Mouse (Mus musculus): ENCODE measurements around the gene Ccdc8. TPM values are rescaled to one million over a fixed set of nuclear protein-coding genes. Genes with fewer than 3 reads are reported as not detected.

Gene Ccdc8
- total RNA-seq, 2 experiments from 2014 or later, result 0.74 to 1.5 TPM

DNA sequence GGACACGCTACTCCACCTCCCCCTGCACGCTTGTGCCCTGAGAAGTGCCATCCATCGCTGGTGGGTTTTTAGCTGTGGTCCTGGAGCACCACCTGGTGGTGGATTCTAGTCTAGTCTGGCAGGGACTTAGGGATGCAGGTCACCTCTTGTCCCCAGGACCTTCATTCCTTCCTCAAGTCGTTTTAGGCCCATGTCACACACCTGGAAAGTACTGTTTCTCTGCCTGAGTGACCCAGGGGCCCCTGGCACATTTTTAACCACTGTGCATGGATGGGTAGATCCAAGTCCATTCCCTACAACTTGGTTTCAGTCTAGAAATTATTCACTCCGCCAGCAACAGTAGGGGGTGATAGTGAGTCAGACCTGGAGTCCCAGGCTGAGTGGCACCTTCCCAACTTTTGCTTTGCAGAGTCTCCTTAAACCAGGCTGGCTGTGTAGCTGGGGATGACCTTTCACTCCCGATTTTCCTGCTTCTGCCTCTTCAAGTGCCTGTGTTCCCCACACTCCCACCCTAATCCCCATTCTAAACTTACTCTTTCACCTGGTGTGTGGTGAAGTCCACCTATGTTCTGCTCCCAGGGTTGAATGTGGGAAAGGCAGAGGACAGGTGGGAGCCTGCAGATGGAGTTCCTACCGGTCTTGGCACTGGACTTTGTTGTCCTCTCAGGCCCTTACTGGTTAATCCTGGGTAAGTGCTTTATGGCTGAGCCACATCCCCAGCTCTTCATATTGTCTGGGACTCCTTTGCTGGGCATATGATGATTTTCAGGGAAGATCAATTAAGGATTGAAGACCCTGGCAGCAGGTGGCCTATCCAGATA, 10.1 kb downstream of the Ccdc8 start:
- Histone ChIP-seq H3K4me3 (no peak overlapping the region), H3K27ac (peak overlapping the region; percentile 66)
- intact Hi-C loops (cut with DNase I), result loop anchor here (1.0 to 2.0 kb wide), 4 partner anchors 49 to 71 kb away; no protein-coding TSS in a partner anchor
- DNase-seq, result peak; percentile 84
- peak; percentile 77 for TF ChIP-seq CTCF (IDR thresholded peaks at IDR 0.05)

DNA sequence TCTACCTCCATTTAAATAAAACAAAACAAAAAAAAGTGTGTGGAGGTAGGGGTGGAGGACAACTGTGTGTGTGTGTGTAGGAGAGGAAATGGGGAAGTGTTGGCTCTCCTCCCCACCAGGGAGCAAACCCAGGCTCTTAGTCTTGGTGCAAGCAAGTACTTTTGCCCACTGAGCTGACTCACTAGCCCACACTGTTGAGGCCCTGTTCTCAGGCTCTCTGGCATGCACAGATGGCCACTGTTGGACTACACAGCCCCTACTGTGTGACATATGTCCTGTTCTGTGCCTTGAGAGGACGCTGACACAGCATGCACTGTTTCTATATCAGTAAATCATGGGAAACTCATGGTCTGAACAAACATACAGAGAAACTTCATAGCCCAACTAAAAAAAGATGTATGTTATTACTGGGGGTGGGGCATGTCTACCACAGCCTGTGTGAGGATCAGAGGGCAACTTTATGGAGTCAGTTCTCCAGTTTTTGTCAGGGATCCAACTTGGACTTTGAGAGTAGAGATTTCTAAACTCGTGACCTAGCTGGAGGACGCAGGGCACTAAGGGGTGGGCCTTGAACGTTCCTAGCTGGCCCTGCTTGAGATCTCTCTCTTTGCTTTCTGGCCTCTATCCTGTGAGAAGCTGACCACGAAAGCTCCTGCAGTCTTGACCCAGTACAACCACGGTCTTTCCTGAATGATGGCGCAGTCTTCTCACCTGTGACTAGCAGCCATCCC, 10.9 kb downstream of the Ccdc8 start:
- no peak for DNase-seq
- Histone ChIP-seq H3K4me3 (no peak overlapping the region), H3K27ac (peak overlapping the region; percentile 66)
- TF ChIP-seq CTCF (IDR thresholded peaks at IDR 0.05), result no peak
- intact Hi-C loops (cut with DNase I), result loop anchor here (2.0 kb wide), 1 partner anchor 63 kb away; no protein-coding TSS in a partner anchor

DNA sequence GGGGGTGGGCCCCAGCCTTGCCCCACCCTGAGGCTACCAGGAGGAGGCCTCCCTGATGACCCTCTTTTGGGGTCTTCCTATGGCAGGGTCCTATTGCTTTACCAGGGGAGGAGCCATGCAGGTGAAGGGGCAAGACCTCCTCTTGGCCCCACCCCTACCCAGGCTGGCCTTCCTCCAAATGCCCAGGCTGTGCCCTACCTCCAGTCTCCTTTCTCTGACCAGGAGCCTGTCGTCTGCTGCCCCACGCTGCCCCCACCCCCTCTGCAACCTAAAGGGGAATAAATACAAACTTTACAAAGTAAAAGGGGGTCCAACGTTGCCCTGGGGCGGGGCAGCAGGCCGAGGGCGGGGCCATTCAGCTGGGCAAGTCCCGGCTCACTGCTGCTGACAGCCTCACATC, 12.2 kb downstream of the Ccdc8 start:
- H3K4me3 ChIP-seq, result no peak overlapping the region
- intact Hi-C loops (cut with DNase I), result no loop called here
- TF ChIP-seq CTCF (IDR thresholded peaks at IDR 0.05), result no peak
- H3K27ac ChIP-seq, result no peak overlapping the region
- DNase-seq, result no peak

DNA sequence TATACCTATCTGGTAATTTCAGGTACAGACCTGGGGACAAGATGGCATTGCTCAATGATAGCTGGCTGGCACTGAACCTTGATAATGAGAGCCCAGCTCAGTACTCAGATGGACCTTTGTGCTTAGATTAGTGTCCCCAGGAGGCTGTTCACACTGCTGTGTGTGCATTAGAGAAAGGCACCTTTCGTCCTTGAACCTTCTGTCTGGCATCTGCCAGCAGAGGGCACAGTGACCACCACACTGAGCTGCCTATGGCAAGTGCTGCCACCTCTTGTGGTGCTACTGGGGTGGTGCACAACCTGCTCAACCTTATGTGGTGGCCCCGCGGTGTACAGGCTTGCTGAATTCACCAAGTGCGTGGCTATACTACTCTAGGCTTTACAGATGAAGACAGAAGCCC, 14.8 kb downstream of the Ccdc8 start:
- no peak overlapping the region for H3K27ac ChIP-seq
- intact Hi-C loops (cut with DNase I), result no loop called here
- H3K4me3 ChIP-seq, result no peak overlapping the region
- no peak for DNase-seq
- TF ChIP-seq CTCF (IDR thresholded peaks at IDR 0.05), result peak; percentile 57

DNA sequence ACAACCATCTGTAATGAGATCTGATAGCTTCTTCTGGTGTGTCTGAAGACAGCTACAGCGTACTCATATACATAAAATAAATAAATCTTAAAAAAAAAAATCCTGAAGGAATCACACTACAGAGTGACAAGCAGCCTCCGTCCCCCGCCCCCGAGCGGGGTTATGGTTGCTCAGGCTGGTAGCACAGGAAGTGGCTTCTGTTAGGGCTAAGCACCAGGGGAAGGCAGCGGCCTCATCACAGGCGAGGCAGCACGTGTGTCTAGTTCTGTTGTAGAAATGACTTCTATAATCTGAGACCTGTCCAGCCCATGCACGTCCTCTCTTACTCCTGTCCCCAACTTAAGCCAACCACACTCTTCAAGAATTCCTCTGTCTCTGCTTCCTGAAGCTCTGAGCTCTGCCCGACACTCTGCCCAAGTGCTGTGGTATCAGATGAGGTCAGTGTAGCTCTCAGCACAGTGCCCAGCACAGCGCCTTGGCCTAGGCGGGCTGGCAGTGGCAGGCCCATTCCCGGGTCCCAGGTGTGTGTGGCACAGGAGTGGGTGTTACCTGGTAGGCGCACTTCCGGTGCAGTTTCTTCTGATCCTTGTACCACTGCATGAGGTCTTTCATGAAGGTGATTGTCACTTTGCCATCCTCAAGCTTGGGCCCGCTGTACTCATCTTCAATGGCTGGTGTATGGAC, 17.0 kb downstream of the Ccdc8 start:
- Histone ChIP-seq H3K27ac (no peak overlapping the region), H3K4me3 (no peak overlapping the region)
- intact Hi-C loops (cut with DNase I), result no loop called here
- TF ChIP-seq CTCF (IDR thresholded peaks at IDR 0.05), result no peak
- no peak for DNase-seq

DNA sequence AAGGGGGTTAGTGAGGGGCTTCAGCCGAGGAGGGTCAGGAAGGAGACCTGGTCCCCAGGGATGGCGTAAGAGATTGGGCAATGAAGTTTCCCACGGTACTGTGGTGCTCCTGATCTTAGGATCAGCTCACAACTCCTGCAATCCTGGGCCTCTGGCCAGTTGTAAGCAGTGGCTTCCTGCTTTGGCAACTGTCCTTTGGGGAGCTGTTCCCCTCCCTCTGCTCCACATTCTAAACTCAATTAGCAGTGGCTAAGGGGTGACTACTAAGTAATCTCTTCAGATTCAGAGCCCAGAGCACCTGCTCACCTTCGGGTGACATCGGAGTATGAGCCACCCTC, 17.5 kb downstream of the Ccdc8 start:
- no peak for DNase-seq
- TF ChIP-seq CTCF (IDR thresholded peaks at IDR 0.05), result no peak
- no peak overlapping the region for H3K4me3 ChIP-seq
- H3K27ac ChIP-seq, result no peak overlapping the region
- intact Hi-C loops (cut with DNase I), result no loop called here

DNA sequence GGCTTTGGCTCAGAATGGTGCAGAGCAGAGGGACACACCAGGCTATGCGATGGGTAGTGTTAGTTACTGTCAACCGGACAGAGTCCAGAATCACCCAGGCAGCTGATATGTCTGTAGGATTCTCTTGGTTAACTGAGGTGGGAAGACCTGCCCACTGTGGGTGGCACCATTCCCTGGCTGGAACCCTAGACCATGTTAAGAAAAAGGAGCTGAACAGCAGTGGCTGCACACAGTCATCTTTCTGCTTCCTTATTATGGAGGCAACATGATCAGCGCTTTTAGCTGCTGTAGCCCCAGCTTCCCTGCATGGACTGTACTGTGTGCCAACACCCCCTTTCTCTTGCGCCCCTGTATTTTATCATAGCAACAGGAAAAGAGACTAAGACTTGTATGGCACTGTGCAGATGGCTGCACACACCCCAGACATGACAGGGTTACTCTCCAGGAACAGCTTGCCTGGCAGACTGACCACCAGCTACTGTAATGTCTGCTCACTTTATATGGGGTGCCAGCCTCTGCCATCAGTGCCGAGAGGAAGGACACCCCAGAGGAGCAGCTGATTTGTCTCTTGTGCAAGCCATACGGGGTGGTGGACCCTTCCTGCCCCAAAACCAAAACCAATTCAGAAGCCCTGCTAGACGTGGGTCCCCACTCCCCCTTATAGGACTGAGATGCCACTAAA, 19.5 kb downstream of the Ccdc8 start:
- no peak for TF ChIP-seq CTCF (IDR thresholded peaks at IDR 0.05)
- DNase-seq, result no peak
- intact Hi-C loops (cut with DNase I), result no loop called here
- Histone ChIP-seq H3K4me3 (no peak overlapping the region), H3K27ac (no peak overlapping the region)

DNA sequence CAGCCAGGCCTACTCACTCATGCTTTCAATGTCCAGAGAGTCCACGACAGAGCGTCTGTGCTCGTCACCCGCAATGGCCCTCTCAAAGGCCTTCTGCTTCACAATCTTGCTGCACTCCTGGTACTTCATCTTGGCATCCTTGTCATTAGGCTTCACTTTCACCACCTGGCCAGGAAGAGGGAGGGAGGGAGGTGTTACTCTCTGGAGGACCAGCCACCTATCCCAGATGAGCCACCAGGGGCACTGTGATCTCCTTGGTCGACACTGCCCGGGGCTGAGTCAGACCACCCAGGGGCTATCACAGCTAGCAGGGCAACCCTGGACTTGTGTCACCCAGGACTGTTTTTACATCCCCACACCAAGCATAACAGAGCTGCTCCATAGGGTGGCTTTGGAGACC, 22.9 kb downstream of the Ccdc8 start:
- Histone ChIP-seq H3K27ac (peak overlapping the region; percentile 75; the same call in 1 of the 2 replicates), H3K4me3 (no peak overlapping the region)
- intact Hi-C loops (cut with DNase I), result no loop called here
- TF ChIP-seq CTCF (IDR thresholded peaks at IDR 0.05), result peak; percentile 21; the same call in 1 of the 2 replicates
- DNase-seq, result no peak

DNA sequence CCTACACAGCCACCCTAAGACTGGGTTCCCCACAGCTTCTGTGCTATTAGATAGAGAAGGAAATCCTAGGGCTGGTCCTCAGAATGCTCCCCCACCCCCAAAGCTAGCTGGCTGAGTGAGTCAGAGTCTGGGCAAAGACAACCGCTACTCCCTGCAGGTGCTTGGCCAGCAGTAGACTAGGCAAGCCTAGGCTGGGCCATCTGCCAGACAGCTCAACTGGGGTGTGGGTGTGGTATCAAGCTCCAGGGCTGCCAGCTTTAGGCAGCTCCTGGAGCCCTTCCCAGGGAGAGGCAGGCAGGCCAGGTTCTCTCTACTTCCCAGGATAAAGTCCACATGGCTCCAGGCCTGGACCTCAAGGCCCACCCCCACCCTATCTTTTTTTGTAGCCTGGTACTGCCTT, 24.5 kb downstream of the Ccdc8 start:
- DNase-seq, result peak; percentile 98
- Histone ChIP-seq H3K27ac (peak overlapping the region; percentile 75), H3K4me3 (no peak overlapping the region)
- no peak for TF ChIP-seq CTCF (IDR thresholded peaks at IDR 0.05)
- intact Hi-C loops (cut with DNase I), result no loop called here

DNA sequence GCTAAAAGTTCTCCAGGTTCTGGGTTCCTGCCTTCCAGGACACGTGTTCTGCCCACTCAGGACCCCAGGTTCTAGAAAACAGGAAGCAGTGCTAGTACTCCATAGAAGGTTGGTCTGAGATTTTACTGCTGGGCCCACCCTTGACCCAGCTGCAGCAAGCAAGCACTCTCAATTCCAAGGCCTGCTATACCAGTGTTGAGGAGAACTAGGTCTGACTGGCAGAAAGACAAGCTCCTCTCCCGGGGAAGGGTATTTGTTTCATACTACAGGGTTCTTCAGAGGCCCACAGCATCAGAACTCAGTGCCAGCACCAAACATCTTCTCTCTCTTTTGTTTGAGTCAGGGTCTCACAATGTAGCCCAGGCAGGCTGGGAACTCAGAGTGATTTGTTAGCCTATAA, 25.4 kb downstream of the Ccdc8 start:
- intact Hi-C loops (cut with DNase I), result no loop called here

DNA sequence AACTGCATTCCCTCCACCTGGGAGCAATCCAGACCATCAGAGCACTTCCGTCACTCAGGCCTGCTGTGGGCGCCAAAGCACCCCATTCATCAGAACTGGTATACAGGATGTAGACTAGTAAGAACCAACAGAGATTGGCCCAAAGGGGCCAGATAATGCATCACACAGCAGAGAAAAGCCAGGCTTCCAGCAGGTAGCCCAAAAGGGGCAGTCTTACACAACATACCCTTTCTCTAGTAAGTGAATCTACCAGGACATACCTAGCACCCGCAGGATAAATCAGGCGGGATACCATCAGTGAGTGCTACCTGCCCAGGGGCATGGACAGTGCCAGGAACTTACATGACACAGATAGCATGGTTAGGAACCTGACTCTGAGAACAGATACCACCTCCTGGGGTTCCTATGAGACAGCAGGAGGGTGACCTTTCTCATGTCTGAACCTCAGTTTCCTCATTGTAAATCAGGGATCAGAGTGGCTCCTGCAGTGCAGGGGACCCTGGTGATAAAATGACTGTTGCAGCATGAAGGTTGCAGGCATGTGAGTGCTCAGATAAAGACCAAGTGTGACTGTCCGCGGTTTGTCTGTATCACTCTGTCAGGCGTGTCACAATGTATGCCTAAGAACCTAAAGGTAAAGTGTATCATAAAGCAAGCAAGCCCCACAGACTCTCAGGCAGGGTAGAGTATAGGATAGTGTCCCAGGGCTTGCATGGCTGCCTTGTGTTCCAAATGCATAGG, 27.1 kb downstream of the Ccdc8 start:
- intact Hi-C loops (cut with DNase I), result no loop called here

More for the DNA sequence above, 25.4 kb downstream of the Ccdc8 start:
- peak overlapping the region; percentile 75 for H3K27ac ChIP-seq
- no peak for TF ChIP-seq CTCF (IDR thresholded peaks at IDR 0.05)
- DNase-seq, result peak; percentile 15
- no peak overlapping the region for H3K4me3 ChIP-seq

DNA sequence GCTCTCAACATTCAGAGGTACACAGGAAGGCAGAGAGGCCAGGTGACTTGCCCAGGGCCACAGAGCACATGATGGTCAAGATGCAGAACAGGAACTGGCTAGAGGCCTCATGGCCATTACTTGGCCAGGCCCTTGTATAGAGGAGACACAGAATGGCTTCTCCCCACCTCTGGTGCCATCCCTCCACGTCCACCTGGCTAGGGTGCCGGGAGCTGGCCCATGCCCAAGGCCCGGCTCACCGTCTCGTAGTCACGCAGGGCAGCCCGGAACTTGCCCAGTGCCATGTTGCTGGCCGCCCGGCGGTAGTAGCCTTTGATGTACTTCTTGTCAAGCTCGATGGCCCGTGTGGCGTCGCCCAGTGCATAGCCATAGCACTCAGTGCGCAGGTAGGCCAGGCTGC, 29.7 kb downstream of the Ccdc8 start:
- intact Hi-C loops (cut with DNase I), result no loop called here
- no peak for TF ChIP-seq CTCF (IDR thresholded peaks at IDR 0.05)
- Histone ChIP-seq H3K4me3 (no peak overlapping the region), H3K27ac (peak overlapping the region; percentile 80; the same call in 1 of the 2 replicates)
- DNase-seq, result peak; percentile 30

More for the DNA sequence above, 27.1 kb downstream of the Ccdc8 start:
- TF ChIP-seq CTCF (IDR thresholded peaks at IDR 0.05), result no peak
- DNase-seq, result peak; percentile 26
- Histone ChIP-seq H3K4me3 (no peak overlapping the region), H3K27ac (no peak overlapping the region)

Data from gastrocnemius, adult 2 months (tissue).